8 mouse cellular contexts compared by ENCODE assay signal in the genomic region with DNA sequence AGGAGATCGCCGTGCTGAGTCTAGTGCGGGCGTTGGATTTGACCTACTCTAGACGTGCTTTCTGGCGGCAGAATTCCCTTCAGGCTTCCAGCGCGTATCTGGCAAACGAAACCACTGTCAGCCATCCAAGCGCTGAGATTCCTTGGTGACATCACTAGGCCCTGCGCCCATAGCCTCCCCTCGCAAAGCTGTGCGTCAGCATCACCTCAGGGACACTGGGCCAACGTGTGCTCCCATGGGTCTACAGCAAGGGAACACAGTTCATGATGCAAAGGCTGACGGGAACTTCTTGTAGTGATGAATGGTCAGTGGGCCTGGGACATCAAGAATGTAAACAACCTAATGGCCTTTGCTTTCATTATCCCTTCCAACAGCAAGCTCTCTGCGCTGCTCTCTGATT.
DNase-seq lines count a peak whose midpoint lies in the region; ATAC-seq and TF ChIP-seq lines count a peak whose summit lies in the region.

No protein-coding gene starts in this region.

- H3K27ac ChIP-seq in stomach, postnatal 0 days (replicated peaks) = peak overlapping the region; percentile 53; the same call in 1 of the 2 replicates

- 38% methylated on average over 16 of the region's 16 CpGs for WGBS in stomach, postnatal 0 days

- peak; percentile 60 for TF ChIP-seq EP300 in stomach, postnatal 0 days (optimal IDR thresholded peaks at IDR 0.05)

- no peak overlapping the region for H3K9ac ChIP-seq in stomach, postnatal 0 days (ENCODE audit: low read length)

- no peak for TF ChIP-seq CTCF in stomach, postnatal 0 days (IDR thresholded peaks at IDR 0.05; ENCODE audit: low read depth)

- H3K9me3 ChIP-seq in stomach, postnatal 0 days (ENCODE audit: control insufficient read depth, low read length) = no peaks in the 10 kb centered on the region

- H3K27me3 ChIP-seq in stomach, postnatal 0 days (ENCODE audit: control insufficient read depth, insufficient read depth, low read length) = no peaks in the 10 kb centered on the region

- no peak overlapping the region for H3K4me3 ChIP-seq in stomach, postnatal 0 days (ENCODE audit: low read depth, low read length)

- peak; percentile 20 to 32 for DNase-seq in cerebellum, postnatal 14 days
- DNase-seq in cerebellum, postnatal 4 days (ENCODE audit: low spot score in 2 of 2) = no peak
- peak; percentile 70 to 82 for DNase-seq in heart, adult 9 months (ENCODE audit: low spot score in 2 of 2)
- DNase-seq in kidney, postnatal 36 days = peak; percentile 35 to 49
- peak; percentile 43 for DNase-seq in stomach, postnatal 0 days (ENCODE audit: low spot score)
- DNase-seq in Muller cell, postnatal 12 days (ENCODE audit: inconsistent ontology term) = no peak
- no peak for DNase-seq in spleen, postnatal 4 days (ENCODE audit: low spot score in 2 of 2)
- DNase-seq in right cerebral cortex, postnatal 10 days (ENCODE audit: low spot score in 2 of 2) = no peak

- H3K4me1 ChIP-seq in stomach, postnatal 0 days (replicated peaks; ENCODE audit: control insufficient read depth, insufficient read depth) = no peaks in the 10 kb centered on the region

- ATAC-seq in stomach, postnatal 0 days (ENCODE audit: low FRiP score, low TSS enrichment) = peak; percentile 91

- no peaks in the 10 kb centered on the region for H3K36me3 ChIP-seq in stomach, postnatal 0 days (ENCODE audit: control insufficient read depth, insufficient read depth, low read length)

- peak overlapping the region; percentile 26; the same call in 1 of the 2 replicates for H3K4me2 ChIP-seq in stomach, postnatal 0 days (replicated peaks; ENCODE audit: low read depth)

Comparison
In these comparisons a context has a peak if more than half of its experiments do, and no peak if none do; other contexts are left out.
1. DNase-seq: peak in cerebellum, postnatal 14 days (2 of 2), heart, adult 9 months (2 of 2), kidney, postnatal 36 days (2 of 2) and stomach, postnatal 0 days (single experiment); none in cerebellum, postnatal 4 days (0 of 2), Muller cell, postnatal 12 days (single experiment), spleen, postnatal 4 days (0 of 2) and right cerebral cortex, postnatal 10 days (0 of 2).